In genomic region chr10:81303761-81304160, GRCm38 (mm10) we compare ENCODE assay signal across 11 mouse cellular contexts. TPM values are rescaled to one million over a fixed set of nuclear protein-coding genes. Genes with fewer than 3 reads are reported as not detected.
A peak's percentile ranks its signal among the peaks of the same experiment; 100 is the strongest.
DNase-seq lines count a peak whose midpoint lies in the region; ATAC-seq and TF ChIP-seq lines count a peak whose summit lies in the region.
"Had no signal": no experiment of that assay in that cellular context is flagged by ENCODE, and none has a peak within 500 bp of the region (broad histone marks: within the 10 kb centered on the region; RNA-seq: fewer than 3 reads in every experiment).

No protein-coding gene starts in this region.

- peak overlapping the region; percentile 86 for H3K27ac ChIP-seq in cerebellum, adult 2 months (ENCODE audit: insufficient read depth, low read length)
- H3K27ac ChIP-seq in lung, postnatal 0 days (ENCODE audit: low read length): peak overlapping the region; percentile 64; the same call in 1 of the 2 replicates
- H3K27ac ChIP-seq in forebrain, embryonic 13.5 days: no peak overlapping the region

- TF ChIP-seq POLR2A in cerebellum, adult 2 months (IDR thresholded peaks at IDR 0.05; ENCODE audit: borderline replicate concordance, insufficient read depth, low read length): no peak

- H3K9ac ChIP-seq in lung, postnatal 0 days (replicated peaks; ENCODE audit: low read depth): no peak overlapping the region
- no peak overlapping the region for H3K9ac ChIP-seq in forebrain, embryonic 13.5 days

- WGBS in cerebellum, adult 2 months: 39% methylated on average over 7 of the region's 7 CpGs
- 68% methylated on average over 7 of the region's 7 CpGs for WGBS in lung, postnatal 0 days
- 87% methylated on average over 7 of the region's 7 CpGs for WGBS in forebrain, embryonic 13.5 days

- DNase-seq in cerebellum, adult 2 months: no peak
- DNase-seq in cerebellum, postnatal 25 days: no peak
- DNase-seq in lung, postnatal 0 days (ENCODE audit: low spot score): no peak
- no peak for DNase-seq in lung, postnatal 14 days
- DNase-seq in thymus, postnatal 4 days: peak; percentile 73
- DNase-seq: layer of hippocampus, adult 9-11 months had no signal

- peaks cover 80% of the 10 kb centered on the region for H3K4me1 ChIP-seq in cerebellum, adult 2 months (ENCODE audit: control insufficient read depth, insufficient read depth, low read length)
- H3K4me1 ChIP-seq in lung, postnatal 0 days (ENCODE audit: insufficient read depth, low read depth, low read length): peaks cover 19% of the 10 kb centered on the region
- peaks cover 16% of the 10 kb centered on the region for H3K4me1 ChIP-seq in forebrain, embryonic 13.5 days

- H3K4me2 ChIP-seq in lung, postnatal 0 days (replicated peaks; ENCODE audit: low read depth, low read length): 0 out of 2 replicates have a peak overlapping the region, but pooled peaks have one; percentile 8
- no peak overlapping the region for H3K4me2 ChIP-seq in forebrain, embryonic 13.5 days

- no peak for TF ChIP-seq CTCF in cerebellum, adult 2 months (IDR thresholded peaks at IDR 0.05; ENCODE audit: borderline replicate concordance, insufficient read depth, low read depth, low read length)
- no peak for TF ChIP-seq CTCF in lung, postnatal 0 days (IDR thresholded peaks at IDR 0.05)

- peaks cover 28% of the 10 kb centered on the region for H3K36me3 ChIP-seq in lung, postnatal 0 days (ENCODE audit: insufficient read depth, low read length)
- peaks cover 33% of the 10 kb centered on the region for H3K36me3 ChIP-seq in forebrain, embryonic 13.5 days (ENCODE audit: poor library complexity, severe bottlenecking)

- no peak for TF ChIP-seq EP300 in lung, postnatal 0 days (IDR thresholded peaks at IDR 0.05)

- H3K9me3 ChIP-seq in lung, postnatal 0 days (ENCODE audit: low read length): no peaks in the 10 kb centered on the region
- H3K9me3 ChIP-seq in forebrain, embryonic 13.5 days (replicated peaks): no peaks in the 10 kb centered on the region

- no peaks in the 10 kb centered on the region for H3K27me3 ChIP-seq in cerebellum, adult 2 months (ENCODE audit: control insufficient read depth, insufficient read depth, low read length)
- H3K27me3 ChIP-seq in lung, postnatal 0 days (replicated peaks; ENCODE audit: insufficient read depth, low read length): no peaks in the 10 kb centered on the region
- H3K27me3 ChIP-seq in forebrain, embryonic 13.5 days: no peaks in the 10 kb centered on the region
- H3K27me3 ChIP-seq: Patski had no signal

- ATAC-seq in lung, postnatal 0 days: no peak
- ATAC-seq in megakaryocyte, adult 5-6 weeks (ENCODE audit: poor library complexity, severe bottlenecking): peak; percentile 54
- ATAC-seq in forebrain, embryonic 13.5 days: no peak
- no peak for ATAC-seq in granulocyte monocyte progenitor cell, adult 5-6 weeks (replicated peaks; ENCODE audit: poor library complexity, severe bottlenecking)
- ATAC-seq: hindbrain, embryonic 16.5 days; Patski had no signal

- H3K4me3 ChIP-seq in cerebellum, adult 2 months (replicated peaks; ENCODE audit: insufficient read depth, low read depth, low read length): no peak overlapping the region
- no peak overlapping the region for H3K4me3 ChIP-seq in lung, postnatal 0 days (ENCODE audit: low read depth, low read length)
- no peak overlapping the region for H3K4me3 ChIP-seq in forebrain, embryonic 13.5 days

RNA-seq across cellular contexts. Expression of gene Pip5k1c, which starts 11.0 kb away (rescaled TPM):
- polyA plus RNA-seq in cerebellum, adult 2 months (2012; rRNA removed): 288 and 314 TPM in 2 replicates
- 31.2 and 32.4 TPM in 2 replicates for polyA plus RNA-seq in lung, postnatal 0 days (2015; fragmentation: Nextera tagmentation; extraction: Ambion mirVana)
- total RNA-seq in megakaryocyte, adult 5-6 weeks (2015): 28.0 and 31.7 TPM in 2 replicates
- 40.4 and 46.1 TPM in 2 replicates for total RNA-seq in megakaryocyte, adult 5-6 weeks (2017)
- polyA plus RNA-seq in forebrain, embryonic 13.5 days (2015; fragmentation: Nextera tagmentation; extraction: Ambion mirVana): 73.1 and 87.2 TPM in 2 replicates
- total RNA-seq in granulocyte monocyte progenitor cell, adult 5-6 weeks (2014; fragmentation: Nextera tagmentation): 32.4 and 42.7 TPM in 2 replicates
- total RNA-seq in granulocyte monocyte progenitor cell, adult 5-6 weeks (2017): 24.7 and 32.7 TPM in 2 replicates

RNA-seq across cellular contexts. Expression of gene Tjp3, which starts 12.4 kb away (rescaled TPM):
- 0.51 and 1.2 TPM in 2 replicates for polyA plus RNA-seq in cerebellum, adult 2 months (2012; rRNA removed)
- polyA plus RNA-seq in lung, postnatal 0 days (2015; fragmentation: Nextera tagmentation; extraction: Ambion mirVana): 24.1 and 30.8 TPM in 2 replicates
- total RNA-seq in megakaryocyte, adult 5-6 weeks (2015): 3.4 and 3.7 TPM in 2 replicates
- total RNA-seq in megakaryocyte, adult 5-6 weeks (2017): 5.0 and 6.5 TPM in 2 replicates
- polyA plus RNA-seq in forebrain, embryonic 13.5 days (2015; fragmentation: Nextera tagmentation; extraction: Ambion mirVana): 6.2 and 7.1 TPM in 2 replicates
- total RNA-seq in granulocyte monocyte progenitor cell, adult 5-6 weeks (2014; fragmentation: Nextera tagmentation): 1.0 and 8.4 TPM in 2 replicates
- 1.3 and 6.2 TPM in 2 replicates for total RNA-seq in granulocyte monocyte progenitor cell, adult 5-6 weeks (2017)

RNA-seq across cellular contexts. Expression of gene Cactin, which starts 17.1 kb away (rescaled TPM):
- 36.3 and 36.9 TPM in 2 replicates for polyA plus RNA-seq in cerebellum, adult 2 months (2012; rRNA removed)
- polyA plus RNA-seq in lung, postnatal 0 days (2015; fragmentation: Nextera tagmentation; extraction: Ambion mirVana): 20.3 and 23.0 TPM in 2 replicates
- total RNA-seq in megakaryocyte, adult 5-6 weeks (2015): 4.5 and 7.4 TPM in 2 replicates
- 16.2 and 20.6 TPM in 2 replicates for total RNA-seq in megakaryocyte, adult 5-6 weeks (2017)
- 39.9 and 42.0 TPM in 2 replicates for polyA plus RNA-seq in forebrain, embryonic 13.5 days (2015; fragmentation: Nextera tagmentation; extraction: Ambion mirVana)
- 16.2 and 16.3 TPM in 2 replicates for total RNA-seq in granulocyte monocyte progenitor cell, adult 5-6 weeks (2014; fragmentation: Nextera tagmentation)
- total RNA-seq in granulocyte monocyte progenitor cell, adult 5-6 weeks (2017): 19.4 and 26.5 TPM in 2 replicates

RNA-seq across cellular contexts. Expression of gene Tbxa2r, which starts 24.8 kb away (rescaled TPM):
- polyA plus RNA-seq in cerebellum, adult 2 months (2012; rRNA removed): 2.2 and 3.2 TPM in 2 replicates
- 19.6 and 28.4 TPM in 2 replicates for polyA plus RNA-seq in lung, postnatal 0 days (2015; fragmentation: Nextera tagmentation; extraction: Ambion mirVana)
- total RNA-seq in megakaryocyte, adult 5-6 weeks (2015): 0.34 and 0.85 TPM in 2 replicates
- 0.07 and 0.28 TPM in 2 replicates for total RNA-seq in megakaryocyte, adult 5-6 weeks (2017)
- polyA plus RNA-seq in forebrain, embryonic 13.5 days (2015; fragmentation: Nextera tagmentation; extraction: Ambion mirVana): 2.6 and 3.8 TPM in 2 replicates
- not detected in 2 replicates for total RNA-seq in granulocyte monocyte progenitor cell, adult 5-6 weeks (2014; fragmentation: Nextera tagmentation)
- 0.09 TPM in 1 of 2 replicates, not detected in the other for total RNA-seq in granulocyte monocyte progenitor cell, adult 5-6 weeks (2017)
- polyA plus RNA-seq: Patski had no signal

RNA-seq across cellular contexts. Expression of gene Apba3, which starts 37.0 kb away (rescaled TPM):
- polyA plus RNA-seq in cerebellum, adult 2 months (2012; rRNA removed): 61.8 and 63.9 TPM in 2 replicates
- polyA plus RNA-seq in lung, postnatal 0 days (2015; fragmentation: Nextera tagmentation; extraction: Ambion mirVana): 47.9 and 49.4 TPM in 2 replicates
- 16.4 and 20.2 TPM in 2 replicates for total RNA-seq in megakaryocyte, adult 5-6 weeks (2015)
- total RNA-seq in megakaryocyte, adult 5-6 weeks (2017): 11.5 and 15.0 TPM in 2 replicates
- polyA plus RNA-seq in forebrain, embryonic 13.5 days (2015; fragmentation: Nextera tagmentation; extraction: Ambion mirVana): 28.6 and 32.3 TPM in 2 replicates
- 19.7 and 29.1 TPM in 2 replicates for total RNA-seq in granulocyte monocyte progenitor cell, adult 5-6 weeks (2014; fragmentation: Nextera tagmentation)
- total RNA-seq in granulocyte monocyte progenitor cell, adult 5-6 weeks (2017): 14.2 and 19.9 TPM in 2 replicates
